Mouse (Mus musculus) right cerebral cortex, postnatal 14 days (tissue): ENCODE measurements around the gene Cbx2.

Source experiments
- DNase-seq: peaks from one replicate; pipeline ENCODE4 v3.0.0; 2022

Cbx2 gene

GRCm38 (mm10) chr11:119043761-119044550, 21.2 kb downstream of the Cbx2 start:
- no peak for DNase-seq

- peak; percentile 38 for DNase-seq
Measured at GRCm38 (mm10) chr11:119044551-119045337, 22.0 kb downstream of the Cbx2 start.

DNA sequence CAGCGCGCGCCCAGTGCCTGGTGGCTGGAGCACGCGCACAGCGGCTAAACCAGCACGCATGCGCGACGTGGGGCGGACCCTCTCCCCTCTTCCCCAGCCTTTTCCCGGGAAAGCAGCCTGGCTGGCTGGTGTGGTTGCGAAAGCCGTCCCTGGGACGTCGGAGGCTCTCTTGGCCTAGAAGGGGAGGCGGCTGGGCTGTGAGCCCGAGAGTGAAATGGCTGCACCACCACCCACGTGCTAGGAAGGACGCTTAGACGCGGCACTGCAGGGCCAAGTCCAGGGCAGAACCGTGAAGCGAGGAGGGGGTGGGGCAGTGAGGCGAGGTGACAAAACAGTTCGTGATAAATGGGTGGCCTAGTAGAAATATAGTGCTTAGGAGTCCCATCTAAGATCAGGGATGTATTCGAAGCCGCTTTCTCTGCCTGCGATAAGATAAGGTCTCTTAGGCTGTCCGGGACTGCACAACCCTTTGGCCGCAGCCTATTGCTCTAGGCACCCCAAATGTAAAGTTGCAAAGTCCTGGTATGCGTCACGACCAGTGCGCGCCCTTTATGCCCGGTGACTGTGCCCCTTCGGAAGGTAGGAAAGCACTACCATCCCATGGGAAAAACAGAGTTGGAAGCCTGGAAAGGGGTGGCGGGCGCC, 24.0 kb downstream of the Cbx2 start:
- DNase-seq, result peak; percentile 42

DNA sequence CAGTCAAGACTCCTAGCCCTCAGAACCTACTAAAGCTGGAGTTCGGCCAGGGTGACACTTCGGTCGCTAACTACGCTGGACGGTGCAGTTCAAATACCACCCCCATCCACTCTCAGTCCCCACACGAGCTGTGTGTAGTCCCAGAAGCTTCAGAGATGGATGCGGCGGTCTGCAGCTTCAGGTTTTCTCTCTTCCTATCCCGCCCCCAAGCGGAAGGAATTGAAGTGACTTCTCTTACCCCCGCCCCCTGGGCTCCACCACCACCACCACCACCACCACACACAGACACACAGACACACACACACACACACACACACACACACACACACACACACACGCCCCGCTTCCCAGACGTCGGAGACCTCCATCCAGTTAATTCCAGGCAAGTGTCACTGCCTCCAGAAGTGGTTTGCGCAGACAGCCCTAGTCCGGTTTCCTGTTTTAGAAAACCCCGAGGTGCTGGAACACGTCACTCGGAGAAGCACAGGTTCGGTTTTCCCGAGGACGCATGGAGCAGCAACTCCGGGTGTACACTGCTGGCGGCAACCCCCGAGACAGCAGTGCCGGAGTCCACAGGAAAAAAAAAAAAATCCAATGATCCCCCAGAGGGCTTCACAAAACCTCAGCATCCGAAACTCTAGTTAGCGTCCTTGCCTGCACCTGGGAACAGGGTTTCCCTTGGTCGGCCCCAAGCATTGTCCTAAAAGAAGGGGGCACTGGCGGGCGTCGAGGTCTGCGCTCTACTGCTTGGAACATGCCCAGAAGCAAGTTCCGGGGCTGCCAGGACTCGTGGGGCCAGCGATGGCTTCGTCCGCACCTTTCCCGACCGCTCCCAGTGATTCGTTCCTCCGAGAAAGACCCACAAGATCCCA, 24.7 kb downstream of the Cbx2 start:
- DNase-seq, result no peak

DNA sequence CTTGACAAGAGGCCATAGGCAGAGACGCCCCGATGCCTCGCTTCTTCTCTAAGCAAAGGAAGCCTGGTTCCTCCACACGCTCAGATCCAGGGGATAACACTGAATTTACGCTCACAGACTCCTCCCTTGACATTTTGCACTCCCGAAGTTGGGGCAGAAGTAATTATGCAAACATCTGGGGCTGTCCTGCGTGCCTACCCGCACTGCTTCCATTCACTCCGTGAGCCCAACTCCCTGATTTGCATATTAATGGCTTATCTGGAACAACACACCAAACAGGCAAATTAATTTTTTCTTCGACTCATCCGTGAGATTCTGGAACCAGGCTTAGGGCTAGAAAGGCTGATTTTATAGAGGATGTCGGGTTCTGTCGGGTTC, 25.4 kb downstream of the Cbx2 start:
- no peak for DNase-seq

DNA sequence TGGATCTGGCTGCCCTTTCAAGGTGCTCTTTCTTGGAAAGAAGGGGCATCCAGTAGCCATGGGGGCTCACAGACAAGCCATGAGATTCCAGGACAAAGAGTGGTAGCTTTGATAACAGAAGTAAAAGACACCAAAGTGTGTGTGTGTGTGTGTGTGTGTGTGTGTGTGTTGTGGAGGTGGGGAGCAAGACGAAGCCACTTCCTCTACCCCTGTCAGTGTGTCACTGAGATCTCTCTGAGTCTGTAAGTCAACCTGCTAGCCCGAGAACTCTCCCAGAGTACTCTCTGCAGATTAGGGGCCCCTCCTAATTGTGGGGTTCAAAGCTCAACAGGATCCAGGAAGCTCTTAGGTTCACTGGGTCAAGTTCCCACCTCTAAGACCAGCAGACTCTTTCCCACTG, 27.6 kb downstream of the Cbx2 start:
- DNase-seq, result no peak

DNA sequence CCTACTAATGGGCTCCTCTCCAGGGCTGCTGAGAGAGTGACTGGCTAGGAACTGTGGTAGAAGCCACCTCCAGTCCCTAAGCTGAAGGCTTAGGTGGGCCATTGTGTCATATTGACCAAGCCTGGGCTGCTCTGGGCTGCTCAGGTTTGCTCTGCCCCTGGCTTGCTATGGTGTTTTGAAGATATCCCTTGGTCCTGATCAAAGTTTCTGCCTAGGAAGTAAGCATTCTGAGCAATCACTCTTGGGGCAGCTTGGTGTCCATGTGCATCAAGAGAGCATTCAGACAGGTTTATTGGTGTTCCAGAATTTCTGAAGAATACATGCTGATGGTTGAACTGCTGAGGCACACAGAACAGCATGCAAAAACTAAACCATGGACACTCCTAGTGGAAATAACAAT, 28.7 kb downstream of the Cbx2 start:
- DNase-seq, result no peak

DNA sequence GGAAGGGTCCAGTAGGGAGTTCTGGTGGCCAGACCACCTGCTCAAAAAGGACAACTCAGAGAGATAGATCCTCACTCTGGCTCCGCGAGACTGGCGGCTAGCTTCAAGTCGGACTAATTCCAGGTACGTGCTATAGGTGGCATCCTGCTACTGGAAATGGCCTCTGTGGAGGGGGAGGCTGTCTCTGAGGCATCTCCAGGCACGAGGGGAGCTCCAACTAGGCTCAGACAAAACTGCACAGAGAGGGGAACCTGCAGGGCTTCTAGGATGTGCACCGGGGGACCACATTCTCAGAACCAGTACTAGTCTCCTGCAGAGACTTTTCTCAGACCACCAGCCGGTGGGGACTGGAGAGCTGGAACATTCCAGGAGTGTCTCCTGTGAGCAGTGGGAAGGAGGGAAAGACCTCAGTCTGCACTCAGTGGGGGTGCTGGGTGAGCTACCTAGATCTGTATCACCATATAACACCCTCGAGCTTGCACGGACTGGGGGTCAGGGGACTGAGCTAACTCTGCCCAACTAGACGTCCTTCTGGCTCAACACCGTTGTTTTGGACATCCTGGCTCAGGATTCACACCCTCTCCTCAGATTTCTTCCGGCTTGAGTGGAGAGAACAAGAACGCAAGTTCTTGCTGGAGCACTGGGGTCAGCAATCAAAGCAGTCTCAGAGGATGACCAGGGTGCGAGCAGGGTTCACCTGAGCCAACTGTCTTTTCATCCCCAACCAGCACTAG, 29.3 kb downstream of the Cbx2 start:
- no peak for DNase-seq

DNA sequence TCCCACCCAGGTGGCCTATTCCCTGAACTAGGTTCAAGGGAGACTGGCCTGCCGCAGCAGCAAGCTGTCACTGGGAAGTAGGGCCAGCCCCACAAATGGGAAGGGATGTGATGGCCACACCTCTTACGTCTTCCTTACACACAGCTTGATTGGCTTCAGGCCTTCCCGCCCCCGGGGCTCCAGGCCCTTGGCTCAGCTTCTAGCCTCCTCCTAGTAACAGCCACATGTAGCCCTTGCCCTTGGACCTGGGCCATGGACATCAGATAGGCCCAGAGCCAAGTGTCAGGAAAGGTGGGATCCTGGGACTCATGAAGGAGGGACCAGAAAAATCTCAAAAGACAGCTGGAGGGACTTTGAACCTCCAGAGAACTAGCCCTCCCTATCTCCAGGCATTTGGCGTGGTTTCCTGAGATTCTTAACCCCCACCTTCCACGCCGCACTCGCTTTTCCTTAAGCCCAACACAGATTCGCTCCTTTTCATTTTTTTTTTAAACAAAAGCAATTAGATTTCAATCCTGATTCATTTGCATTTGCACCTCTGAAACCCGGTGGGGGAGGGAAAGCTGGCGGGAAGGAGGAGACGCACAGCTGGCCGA, 30.0 kb downstream of the Cbx2 start:
- no peak for DNase-seq

- peak; percentile 88 for DNase-seq
Measured at GRCm38 (mm10) chr11:119053257-119053670, 30.5 kb downstream of the Cbx2 start.

DNA sequence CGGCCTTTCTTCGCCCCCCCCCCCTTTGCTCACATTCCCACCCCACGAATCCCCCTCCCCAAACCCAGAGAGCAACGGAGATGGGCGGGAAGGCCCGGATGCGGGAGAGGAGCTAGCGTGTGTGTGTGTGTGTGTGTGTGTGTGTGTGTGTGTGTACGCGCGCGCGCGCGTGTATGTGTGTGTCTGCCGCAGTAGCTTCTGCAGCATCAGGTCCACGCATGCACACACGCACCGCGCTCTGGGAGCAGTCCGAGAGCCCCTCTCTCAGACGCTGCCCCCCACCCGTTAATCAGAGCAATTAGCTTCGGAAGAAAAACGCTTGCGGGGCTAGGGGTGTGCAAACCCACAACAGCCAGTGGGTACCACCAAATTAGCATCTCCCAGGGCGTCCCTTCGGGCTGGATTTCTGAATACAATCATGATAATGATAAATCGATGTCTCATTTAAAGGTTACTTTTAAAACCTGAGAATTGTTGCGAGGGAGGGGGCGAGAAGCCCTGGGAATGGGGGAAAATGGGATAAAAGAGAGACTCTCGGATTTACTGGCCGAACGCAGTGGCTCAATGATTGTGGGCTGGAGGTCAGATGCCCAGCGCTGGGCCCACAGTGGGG, 31.1 kb downstream of the Cbx2 start:
- DNase-seq, result peak; percentile 80

GRCm38 (mm10) chr11:119054351-119055345, 31.9 kb downstream of the Cbx2 start:
- no peak for DNase-seq

- DNase-seq, result no peak
Measured at GRCm38 (mm10) chr11:119055571-119056131, 32.9 kb downstream of the Cbx2 start.

DNA sequence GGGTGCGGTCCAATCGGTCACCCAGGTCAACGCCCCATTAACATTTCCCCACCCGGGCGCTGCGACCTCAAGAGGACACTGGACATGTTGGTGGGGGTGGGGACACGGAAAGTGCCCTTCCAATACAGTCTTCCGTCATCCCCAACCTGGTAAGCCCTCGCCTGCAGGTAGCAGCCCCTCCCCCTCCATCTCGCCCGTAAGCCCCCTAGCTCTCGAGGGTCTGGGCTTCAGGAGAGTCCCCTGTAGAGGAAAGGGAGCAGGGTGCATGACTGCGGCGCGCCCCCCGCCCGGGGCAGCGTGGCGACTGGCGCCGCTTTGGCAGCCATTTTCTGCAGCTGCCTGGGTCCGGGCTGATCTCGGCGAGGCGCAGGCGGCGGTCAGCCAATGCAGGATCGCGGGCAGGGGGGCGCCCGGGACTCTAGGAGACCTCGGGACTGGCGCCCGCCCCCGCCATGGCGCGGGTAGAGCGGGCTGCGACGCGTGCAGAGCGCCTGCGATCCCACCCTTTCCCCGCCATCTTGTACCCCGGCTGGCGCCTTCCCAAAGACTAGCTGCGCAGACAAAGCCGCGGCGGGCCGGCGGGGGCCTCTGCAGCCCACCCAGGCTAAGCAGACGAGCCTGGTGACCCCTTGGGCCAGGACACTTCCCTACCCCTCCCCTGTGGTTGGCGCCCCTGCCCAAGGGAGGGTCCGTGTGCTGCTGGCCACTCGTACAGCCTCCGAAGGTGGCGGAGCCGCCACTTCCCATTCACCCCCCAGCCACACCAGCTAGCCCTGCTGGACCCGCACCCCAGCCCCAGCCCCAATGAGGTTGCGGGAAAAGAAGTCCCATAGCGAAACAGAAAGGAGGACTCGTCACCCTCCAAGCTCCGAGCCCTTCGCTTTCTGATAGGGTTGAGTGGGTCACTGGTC, 33.8 kb downstream of the Cbx2 start:
- peak; percentile 72 for DNase-seq

DNA sequence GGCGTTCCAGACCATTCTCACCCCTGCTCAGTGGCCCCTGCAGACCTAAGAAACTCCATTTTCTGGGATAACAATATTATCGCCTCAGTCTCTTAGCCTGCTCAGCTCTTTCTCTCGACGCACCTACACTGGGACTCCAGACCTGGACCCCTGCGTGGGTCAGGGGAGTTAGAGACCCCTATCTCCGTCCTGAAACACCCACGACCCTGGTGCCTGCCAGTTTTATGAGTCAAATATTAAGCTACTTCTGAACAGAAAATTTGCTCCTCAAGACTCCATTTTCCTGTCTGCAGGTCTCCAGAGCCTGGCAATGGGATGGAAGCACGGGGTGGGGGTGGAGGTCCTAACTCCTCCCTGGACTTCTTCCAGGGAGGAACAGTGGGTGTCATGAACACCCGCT, 34.5 kb downstream of the Cbx2 start:
- DNase-seq, result no peak

DNA sequence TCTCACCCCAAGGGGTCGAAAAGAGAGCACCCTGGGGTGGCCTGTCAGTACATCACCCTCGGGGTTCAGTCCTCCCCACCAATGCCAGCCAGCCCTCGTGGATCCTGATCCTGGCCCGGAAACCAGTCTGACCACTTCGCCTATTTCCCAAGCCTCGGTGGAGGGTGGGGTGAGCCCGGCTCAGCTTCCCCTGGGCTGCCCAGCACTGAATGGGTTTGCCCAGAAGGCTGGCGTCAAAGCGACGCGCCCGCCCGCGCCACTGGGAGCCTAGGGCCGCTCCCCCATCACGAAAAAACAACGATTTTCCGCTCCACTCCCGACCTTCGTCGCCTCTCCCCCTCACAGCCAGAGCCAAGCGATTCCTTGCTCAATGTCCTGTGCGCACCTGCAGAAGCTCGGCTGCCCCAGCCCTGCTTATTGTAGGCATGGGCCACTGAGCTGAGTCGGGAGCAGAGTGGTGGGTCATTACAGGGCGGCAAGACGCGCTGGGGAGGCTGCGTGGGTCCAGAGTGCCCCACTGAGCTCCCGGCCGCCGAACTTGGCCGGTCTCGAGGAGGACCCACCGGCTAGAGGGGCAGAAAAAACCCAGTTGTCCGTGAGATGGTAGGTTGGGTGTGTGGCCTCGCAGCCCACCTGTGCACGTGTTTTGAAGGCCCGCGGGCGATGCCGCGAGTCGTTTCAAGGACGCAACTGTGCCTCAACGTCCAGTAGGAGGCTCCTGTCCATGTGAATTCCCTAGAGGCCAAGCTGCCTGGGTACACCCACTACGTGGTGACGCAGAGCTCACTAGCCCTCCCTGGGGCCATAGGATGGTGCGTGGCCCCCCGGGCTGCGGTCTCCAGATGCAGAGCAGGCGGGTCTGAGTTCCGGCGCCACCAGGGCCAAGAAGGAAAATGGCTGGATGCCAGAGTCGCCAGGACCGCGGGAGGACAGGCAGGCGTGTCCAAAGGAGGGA, 35.6 kb downstream of the Cbx2 start:
- DNase-seq, result no peak

GRCm38 (mm10) chr11:119059256-119059655, 36.5 kb downstream of the Cbx2 start:
- no peak for DNase-seq
